Mouse (Mus musculus) testis, postnatal 10 days (tissue): ENCODE data around the gene Phf7.

Source experiments
- DNase-seq: peaks from one replicate; pipeline ENCODE4 v3.0.0; 2021; ENCODE audit warnings: low spot score

Phf7 gene

GRCm38 (mm10) chr14:31197547-31198516 lies 53.3 kb downstream of the Phf7 start:
- no peak for DNase-seq

GRCm38 (mm10) chr14:31195968-31196367 lies 55.1 kb downstream of the Phf7 start:
- DNase-seq: no peak

GRCm38 (mm10) chr14:31195521-31195920 lies 55.6 kb downstream of the Phf7 start:
- no peak for DNase-seq

- peak; percentile 80 for DNase-seq
These were observed 56.1 kb downstream of the Phf7 start for GRCm38 (mm10) chr14:31194891-31195513.

- DNase-seq: no peak
These were observed 56.7 kb downstream of the Phf7 start for GRCm38 (mm10) chr14:31194441-31194840.

GRCm38 (mm10) chr14:31193791-31194190 lies 57.3 kb downstream of the Phf7 start:
- DNase-seq: no peak

DNA sequence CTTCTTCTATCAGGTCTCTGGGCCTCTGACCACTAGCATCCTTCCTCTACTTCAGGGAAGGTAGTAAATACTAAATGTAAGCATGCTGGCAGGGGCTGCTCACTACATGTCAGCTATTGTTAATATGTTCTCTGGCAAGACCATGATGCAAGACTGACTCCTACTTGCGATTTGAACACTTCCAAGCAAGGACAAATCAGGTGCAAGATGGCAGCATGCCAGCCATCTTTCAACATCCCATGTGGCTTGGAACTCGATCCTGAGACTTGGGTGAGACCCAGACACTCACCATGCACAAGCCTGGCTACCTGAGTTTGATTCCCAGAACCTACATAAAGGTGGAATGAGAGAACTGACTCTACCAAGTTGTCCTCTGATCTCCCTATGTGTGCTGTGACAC lies 59.2 kb downstream of the Phf7 start:
- DNase-seq: no peak

- no peak for DNase-seq
These were observed 61.8 kb downstream of the Phf7 start for GRCm38 (mm10) chr14:31189348-31189747.

DNA sequence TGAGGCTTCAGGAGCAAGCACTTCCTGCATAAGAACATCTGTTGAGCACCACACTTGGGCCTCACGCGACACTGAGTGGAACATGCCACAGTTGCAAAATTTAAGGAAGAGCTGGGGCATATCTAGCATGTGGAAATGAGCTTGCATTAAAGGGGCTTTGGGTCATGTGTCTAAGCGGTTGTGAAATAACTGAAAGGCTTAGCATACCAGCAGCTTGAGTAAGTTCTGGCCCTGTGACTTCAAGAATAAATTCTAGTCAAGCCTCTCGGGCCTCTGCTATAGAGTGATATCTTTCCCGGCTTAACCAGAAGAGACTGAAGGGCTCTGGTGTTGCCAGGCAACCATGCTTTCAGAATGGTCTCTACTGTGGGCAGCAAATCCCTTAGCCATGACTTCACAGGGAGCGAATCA lies 62.3 kb downstream of the Phf7 start:
- DNase-seq: no peak
